Mouse (Mus musculus): Measurements from ENCODE around the gene Gja5. TPM values are rescaled to one million over a fixed set of nuclear protein-coding genes. Genes with fewer than 3 reads are reported as not detected.
"Not testable (repeated sequence)": the region's sequence is repeated elsewhere in the genome, so short reads cannot be mapped to it uniquely, and the experiment has no call there.

Gja5 gene
- polyA plus RNA-seq, 1 experiment: 1.6 TPM

- TF ChIP-seq POLR2A (IDR thresholded peaks at IDR 0.05; ENCODE audit: borderline replicate concordance, control insufficient read depth, low read depth, low read length) (no peak), CTCF (IDR thresholded peaks at IDR 0.05; ENCODE audit: control insufficient read depth, insufficient read depth, low read length) (peak; percentile 79)
- H3K4me3 ChIP-seq (replicated peaks; ENCODE audit: control insufficient read depth, low read depth, low read length): peak overlapping the region; percentile 44
These were observed 171.9 kb downstream of the Gja5 start for GRCm38 (mm10) chr3:97076412-97076811.

GRCm38 (mm10) chr3:97078436-97078835, 173.9 kb downstream of the Gja5 start:
- H3K4me1 ChIP-seq (ENCODE audit: control insufficient read depth, insufficient read depth, low read length): no peaks in the 10 kb centered on the region
- no peak overlapping the region for H3K27ac ChIP-seq (ENCODE audit: control insufficient read depth, insufficient read depth, low read depth, low read length, poor library complexity)
- no peak overlapping the region for H3K4me3 ChIP-seq (replicated peaks; ENCODE audit: control insufficient read depth, low read depth, low read length)
- WGBS: 57% methylated on average over 4 of the region's 4 CpGs
- TF ChIP-seq POLR2A (IDR thresholded peaks at IDR 0.05; ENCODE audit: borderline replicate concordance, control insufficient read depth, low read depth, low read length): no peak

More at GRCm38 (mm10) chr3:97076412-97076811, 171.9 kb downstream of the Gja5 start:
- Histone ChIP-seq H3K27ac (ENCODE audit: control insufficient read depth, insufficient read depth, low read depth, low read length, poor library complexity) (no peak overlapping the region), H3K4me1 (ENCODE audit: control insufficient read depth, insufficient read depth, low read length) (no peaks in the 10 kb centered on the region)
- 5% methylated on average over 6 of the region's 6 CpGs for WGBS

GRCm38 (mm10) chr3:97082156-97082555, 177.7 kb downstream of the Gja5 start:
- no peaks in the 10 kb centered on the region for H3K4me1 ChIP-seq (ENCODE audit: control insufficient read depth, insufficient read depth, low read length)
- WGBS: 88% methylated on average over 5 of the region's 5 CpGs
- no peak overlapping the region for H3K27ac ChIP-seq (ENCODE audit: control insufficient read depth, insufficient read depth, low read depth, low read length, poor library complexity)
- no peak for TF ChIP-seq POLR2A (IDR thresholded peaks at IDR 0.05; ENCODE audit: borderline replicate concordance, control insufficient read depth, low read depth, low read length)
- TF ChIP-seq CTCF (IDR thresholded peaks at IDR 0.05; ENCODE audit: control insufficient read depth, insufficient read depth, low read length): no peak
- H3K4me3 ChIP-seq (replicated peaks; ENCODE audit: control insufficient read depth, low read depth, low read length): no peak overlapping the region

GRCm38 (mm10) chr3:97087326-97087725, 182.8 kb downstream of the Gja5 start:
- 55% methylated on average over 4 of the region's 4 CpGs for WGBS
- H3K4me1 ChIP-seq (ENCODE audit: control insufficient read depth, insufficient read depth, low read length): no peaks in the 10 kb centered on the region
- H3K27ac ChIP-seq (ENCODE audit: control insufficient read depth, insufficient read depth, low read depth, low read length, poor library complexity): no peak overlapping the region
- H3K4me3 ChIP-seq (replicated peaks; ENCODE audit: control insufficient read depth, low read depth, low read length): no peak overlapping the region
- no peak for TF ChIP-seq POLR2A (IDR thresholded peaks at IDR 0.05; ENCODE audit: borderline replicate concordance, control insufficient read depth, low read depth, low read length)
- 0 out of 2 replicates have a peak, but pooled peaks have one; percentile 6 for TF ChIP-seq CTCF (IDR thresholded peaks at IDR 0.05; ENCODE audit: control insufficient read depth, insufficient read depth, low read length)

GRCm38 (mm10) chr3:97088291-97088690, 183.8 kb downstream of the Gja5 start:
- H3K27ac ChIP-seq (ENCODE audit: control insufficient read depth, insufficient read depth, low read depth, low read length, poor library complexity): not testable (repeated sequence)
- 86% methylated on average over 4 of the region's 4 CpGs for WGBS

GRCm38 (mm10) chr3:97091971-97092370, 187.5 kb downstream of the Gja5 start:
- H3K27ac ChIP-seq (ENCODE audit: control insufficient read depth, insufficient read depth, low read depth, low read length, poor library complexity); H3K4me3 ChIP-seq (replicated peaks; ENCODE audit: control insufficient read depth, low read depth, low read length); H3K4me1 ChIP-seq (ENCODE audit: control insufficient read depth, insufficient read depth, low read length): not testable (repeated sequence)
- 85% methylated on average over 7 of the region's 7 CpGs for WGBS

More at GRCm38 (mm10) chr3:97088291-97088690, 183.8 kb downstream of the Gja5 start:
- H3K4me3 ChIP-seq (replicated peaks; ENCODE audit: control insufficient read depth, low read depth, low read length); H3K4me1 ChIP-seq (ENCODE audit: control insufficient read depth, insufficient read depth, low read length): not testable (repeated sequence)

GRCm38 (mm10) chr3:97096664-97097063, 192.2 kb downstream of the Gja5 start:
- 73% methylated on average over 3 of the region's 4 CpGs for whole genome bisulfite sequencing
- H3K27ac ChIP-seq (ENCODE audit: control insufficient read depth, insufficient read depth, low read depth, low read length, poor library complexity); H3K4me3 ChIP-seq (replicated peaks; ENCODE audit: control insufficient read depth, low read depth, low read length); H3K4me1 ChIP-seq (ENCODE audit: control insufficient read depth, insufficient read depth, low read length): not testable (repeated sequence)

- no peaks in the 10 kb centered on the region for H3K4me1 ChIP-seq (ENCODE audit: control insufficient read depth, insufficient read depth, low read length)
- TF ChIP-seq CTCF (IDR thresholded peaks at IDR 0.05; ENCODE audit: control insufficient read depth, insufficient read depth, low read length): no peak
- no peak for TF ChIP-seq POLR2A (IDR thresholded peaks at IDR 0.05; ENCODE audit: borderline replicate concordance, control insufficient read depth, low read depth, low read length)
- 82% methylated on average over 10 of the region's 10 CpGs for WGBS
- no peak overlapping the region for H3K4me3 ChIP-seq (replicated peaks; ENCODE audit: control insufficient read depth, low read depth, low read length)
- H3K27ac ChIP-seq (ENCODE audit: control insufficient read depth, insufficient read depth, low read depth, low read length, poor library complexity): no peak overlapping the region
These were observed 196.5 kb downstream of the Gja5 start for GRCm38 (mm10) chr3:97100784-97101641.

- H3K4me1 ChIP-seq (ENCODE audit: control insufficient read depth, insufficient read depth, low read length); H3K27ac ChIP-seq (ENCODE audit: control insufficient read depth, insufficient read depth, low read depth, low read length, poor library complexity); H3K4me3 ChIP-seq (replicated peaks; ENCODE audit: control insufficient read depth, low read depth, low read length): not testable (repeated sequence)
- WGBS: 72% methylated on average over 5 of the region's 5 CpGs
These were observed 199.5 kb downstream of the Gja5 start for GRCm38 (mm10) chr3:97103946-97104345.

All from bone marrow, adult 2 months (tissue).